Mouse (Mus musculus) kidney, postnatal 25 days (tissue): ENCODE measurements around the gene Sugct.
A peak's percentile ranks its signal among the peaks of the same experiment; 100 is the strongest.

Experiments used
- DNase-seq, 2 experiments: peaks; one replicate each; pipeline ENCODE4 v3.0.0; 2021; ENCODE audit warnings: mixed read lengths in 2 of 2

The Sugct gene

GRCm38 (mm10) chr13:17694911-17695699 is at the start of gene Sugct, which contains the start of gene Mplkip:
Sugct (minus strand) TSS chr13:17695553.
Mplkip (plus strand) TSS chr13:17695192.
- peak; percentile 100 for DNase-seq

GRCm38 (mm10) chr13:17728798-17729197 is 33.4 kb upstream of the Sugct start:
- no peak for DNase-seq

- DNase-seq: no peak
Measured at GRCm38 (mm10) chr13:17727922-17728321, 32.6 kb upstream of the Sugct start.

GRCm38 (mm10) chr13:17717357-17717756 is 22.0 kb upstream of the Sugct start:
- no peak for DNase-seq

- DNase-seq: no peak
Measured at GRCm38 (mm10) chr13:17708784-17709311, 13.5 kb upstream of the Sugct start.

- no peak for DNase-seq
Measured at GRCm38 (mm10) chr13:17705188-17705826, 10.0 kb upstream of the Sugct start.

- DNase-seq: no peak
Measured at GRCm38 (mm10) chr13:17702311-17702710, 7.0 kb upstream of the Sugct start.

- no peak for DNase-seq
Measured at GRCm38 (mm10) chr13:17701322-17701721, 6.0 kb upstream of the Sugct start.

GRCm38 (mm10) chr13:17700090-17700715 is 4.8 kb upstream of the Sugct start:
- DNase-seq: no peak

- DNase-seq: no peak
Measured at GRCm38 (mm10) chr13:17695898-17696580, 686 bp upstream of the Sugct start.

GRCm38 (mm10) chr13:17694414-17694813 is 939 bp downstream of the Sugct start:
- no peak for DNase-seq

GRCm38 (mm10) chr13:17693816-17694215 is 1.5 kb downstream of the Sugct start:
- peak in 1 of 2 experiments; percentile 32 for DNase-seq

- peak in 1 of 2 experiments; percentile 25 for DNase-seq
Measured at GRCm38 (mm10) chr13:17691436-17691835, 3.9 kb downstream of the Sugct start.

- DNase-seq: no peak
Measured at GRCm38 (mm10) chr13:17690686-17691085, 4.7 kb downstream of the Sugct start.

GRCm38 (mm10) chr13:17689461-17689860 is 5.9 kb downstream of the Sugct start:
- no peak for DNase-seq

- peak; percentile 8 to 51 for DNase-seq
Measured at GRCm38 (mm10) chr13:17671122-17671521, 24.2 kb downstream of the Sugct start.

GRCm38 (mm10) chr13:17667380-17667779 is 28.0 kb downstream of the Sugct start:
- no peak for DNase-seq

GRCm38 (mm10) chr13:17642294-17642693 is 53.1 kb downstream of the Sugct start:
- DNase-seq: no peak

- no peak for DNase-seq
Measured at GRCm38 (mm10) chr13:17638008-17638407, 57.3 kb downstream of the Sugct start.

GRCm38 (mm10) chr13:17627108-17627507 is 68.2 kb downstream of the Sugct start:
- no peak for DNase-seq

GRCm38 (mm10) chr13:17624976-17625375 is 70.4 kb downstream of the Sugct start:
- DNase-seq: peak; percentile 10 to 39

- no peak for DNase-seq
Measured at GRCm38 (mm10) chr13:17606217-17606616, 89.1 kb downstream of the Sugct start.

- no peak for DNase-seq
Measured at GRCm38 (mm10) chr13:17604670-17605069, 90.7 kb downstream of the Sugct start.
